Mouse (Mus musculus) brown adipose tissue, adult 24 weeks (tissue): ENCODE data around the gene Cfap52. TPM values are rescaled to one million over a fixed set of nuclear protein-coding genes. Genes with fewer than 3 reads are reported as not detected.
A peak's percentile ranks its signal among the peaks of the same experiment; 100 is the strongest.

ENCODE experiments used
- H3K27ac ChIP-seq: fragments of 200-500 bp; replicated peaks from 2 replicates; pipeline ENCODE4 v1.5.1; 2012; ENCODE audit warnings: low read depth, mild to moderate bottlenecking, low read length
- H3K4me1 ChIP-seq: fragments of 200-500 bp; 2 replicates; pipeline ENCODE4 v1.6.1; 2012; ENCODE audit warnings: low read length, mixed read lengths; ENCODE audit not compliant: control insufficient read depth, insufficient read depth, insufficient read length
- H3K4me3 ChIP-seq: fragments of 200-500 bp; 2 replicates; pipeline ENCODE4 v1.5.1; 2012; ENCODE audit warnings: low read depth, mild to moderate bottlenecking, low read length, moderate library complexity; ENCODE audit not compliant: insufficient read depth
- polyA plus RNA-seq: library from polyadenylated mRNA; stranded (reverse); fragments of >200 nt; gene quantifications from 2 replicates; pipeline ENCODE4 v1.2.4, GENCODE M21; 2012; ENCODE audit not compliant: missing spikeins, insufficient read depth, insufficient read length

Cfap52 gene
- not detected in 2 replicates for polyA plus RNA-seq

DNA sequence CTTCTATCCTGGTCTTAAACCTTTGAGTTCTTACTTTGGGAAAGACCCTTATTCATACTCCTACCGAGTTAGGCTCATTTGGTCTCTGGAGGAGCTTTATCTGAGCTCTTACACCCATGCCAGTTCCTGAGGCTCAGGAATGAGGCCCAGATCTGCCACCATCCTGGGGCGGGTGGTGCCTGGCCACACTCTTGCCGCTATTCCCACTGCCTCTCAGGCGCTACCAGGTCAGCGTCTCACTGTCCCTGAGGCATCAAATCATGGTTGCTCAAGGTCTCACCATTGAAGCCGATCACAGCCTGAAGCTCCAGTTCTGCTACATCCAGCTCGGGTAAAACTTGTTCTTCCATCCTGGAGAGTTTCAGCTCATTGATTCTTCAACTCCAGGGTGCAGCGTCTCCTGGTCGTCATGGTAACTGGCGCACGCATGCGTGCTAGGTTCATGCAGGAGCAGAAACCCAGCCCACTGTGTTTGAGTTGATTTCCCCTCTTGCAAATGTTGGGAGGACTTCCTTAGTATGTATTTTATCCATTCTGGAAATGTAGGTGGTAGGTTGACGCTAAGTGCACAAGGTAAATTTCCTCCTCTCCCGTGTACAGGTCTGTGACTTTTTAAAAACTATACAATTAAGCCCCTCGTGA lies at the start of gene Cfap52:
Cfap52 (minus strand) TSS at position 410 of the 642 bp plus-strand sequence.
- Histone ChIP-seq H3K4me1 (peaks cover 2% of the 10 kb centered on the region; the same call in 1 of the 2 replicates), H3K4me3 (peak within 1 kb of the TSS; percentile 96), H3K27ac (0 out of 2 replicates have a peak within 1 kb of the TSS, but pooled peaks have one; percentile 35)

DNA sequence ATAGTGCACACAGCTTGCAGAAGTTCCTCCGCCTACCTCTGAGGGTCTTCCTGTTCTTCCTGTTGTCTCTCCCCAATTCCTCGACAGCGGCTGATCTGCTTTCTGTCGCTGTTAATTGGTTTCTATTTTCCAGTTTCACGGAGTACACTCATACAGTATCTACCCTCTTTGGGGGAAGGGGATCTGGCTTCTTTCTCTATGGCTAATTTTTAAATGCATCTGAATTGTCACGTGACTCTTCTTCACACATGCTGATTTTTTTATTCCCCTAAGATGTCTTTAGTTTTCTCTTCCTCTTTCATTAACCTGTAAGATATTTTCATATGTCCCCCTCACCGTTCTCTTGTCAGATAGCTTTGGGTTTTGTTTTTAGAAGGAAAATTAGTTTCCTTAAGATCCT lies 46.8 kb upstream of the Cfap52 start:
- no peak overlapping the region for H3K4me3 ChIP-seq
- no peak overlapping the region for H3K27ac ChIP-seq
- H3K4me1 ChIP-seq, result no peaks in the 10 kb centered on the region

DNA sequence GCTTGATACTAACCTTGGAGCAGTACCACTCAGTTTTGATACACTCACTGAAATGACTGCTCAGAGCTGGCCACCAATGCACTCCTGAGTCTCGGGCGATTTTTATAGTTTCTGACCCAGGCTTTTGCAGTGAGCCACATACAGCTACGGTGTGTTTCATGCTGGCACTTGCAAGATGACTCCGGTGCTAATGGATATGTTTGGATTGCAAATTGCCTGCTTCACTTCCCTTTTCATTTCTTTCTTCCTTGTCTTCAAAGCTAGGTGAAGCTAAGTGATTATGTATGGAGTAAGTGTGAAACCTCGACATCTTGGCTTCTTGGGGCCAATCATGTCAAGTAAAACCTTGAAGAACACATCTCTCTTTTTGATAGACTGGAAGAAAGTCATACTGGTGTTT lies 43.9 kb upstream of the Cfap52 start:
- H3K4me3 ChIP-seq, result no peak overlapping the region
- no peaks in the 10 kb centered on the region for H3K4me1 ChIP-seq

DNA sequence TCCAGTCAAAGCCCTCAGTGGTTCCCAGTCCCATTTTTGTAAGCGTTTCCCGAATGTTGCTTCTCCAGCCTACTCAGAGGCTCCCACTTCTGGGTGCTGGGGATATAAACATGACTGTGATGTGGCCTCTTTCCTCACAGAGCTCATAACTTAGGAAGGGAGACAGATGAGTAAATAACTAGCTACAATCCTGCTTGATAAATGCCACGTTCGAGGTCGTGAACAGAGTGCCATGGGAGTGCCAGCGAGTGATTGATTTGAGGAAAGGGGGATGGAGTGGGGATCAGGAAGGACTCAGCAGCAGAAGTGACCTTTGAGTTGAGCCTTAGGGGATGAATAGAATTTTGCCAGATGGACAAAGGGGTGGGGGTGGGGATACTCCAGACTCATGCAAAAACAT lies 42.2 kb upstream of the Cfap52 start:
- Histone ChIP-seq H3K27ac (no peak overlapping the region), H3K4me3 (no peak overlapping the region), H3K4me1 (no peaks in the 10 kb centered on the region)

More for the DNA sequence above, 43.9 kb upstream of the Cfap52 start:
- H3K27ac ChIP-seq, result no peak overlapping the region

DNA sequence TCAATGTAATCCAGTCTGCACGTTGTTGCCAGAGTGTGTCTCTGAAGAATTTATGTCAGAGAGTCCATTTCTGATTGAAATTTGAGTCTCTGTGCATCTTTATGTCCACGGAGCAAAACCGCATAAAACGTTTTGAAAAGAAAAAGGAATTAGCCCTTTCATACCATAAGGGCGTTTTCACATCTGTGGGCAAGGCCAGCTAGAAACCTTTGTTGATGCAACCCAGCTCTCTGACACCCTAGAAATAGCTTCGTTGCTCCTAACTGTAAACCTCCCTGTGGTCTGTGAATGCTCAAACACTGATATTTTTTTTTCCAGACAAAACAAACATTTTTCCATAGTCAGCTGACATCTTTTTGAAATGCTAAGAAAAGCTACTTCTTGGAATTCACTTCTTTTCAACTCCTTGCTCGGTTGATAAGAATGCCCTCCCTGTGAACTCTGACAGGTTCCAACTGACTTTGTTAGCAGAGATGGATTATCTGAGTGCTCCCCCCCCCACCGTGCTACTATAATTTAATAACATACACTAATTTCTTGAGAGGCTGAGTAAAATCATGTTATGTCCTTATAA lies 40.9 kb upstream of the Cfap52 start:
- Histone ChIP-seq H3K4me1 (no peaks in the 10 kb centered on the region), H3K27ac (no peak overlapping the region), H3K4me3 (no peak overlapping the region)

DNA sequence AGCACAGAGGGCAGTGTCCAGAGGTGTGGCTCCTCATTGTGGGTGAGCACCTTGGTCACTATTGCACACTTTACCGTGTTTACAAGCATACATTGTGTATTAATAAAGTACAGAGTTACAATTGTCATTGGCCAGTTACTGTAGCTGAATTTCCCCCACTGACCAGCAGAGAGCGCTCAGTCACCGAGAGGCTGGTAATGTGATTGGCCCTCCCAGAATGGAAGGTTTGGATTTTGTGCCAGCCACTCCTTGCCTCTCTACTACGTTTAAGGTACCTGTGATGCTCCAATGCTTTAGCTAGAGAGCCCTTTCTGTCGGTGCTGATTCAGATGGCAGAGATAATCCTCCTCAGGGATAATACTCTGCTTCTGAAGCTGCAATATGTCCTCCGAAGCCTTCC lies 38.7 kb upstream of the Cfap52 start:
- no peaks in the 10 kb centered on the region for H3K4me1 ChIP-seq
- H3K4me3 ChIP-seq, result no peak overlapping the region
- no peak overlapping the region for H3K27ac ChIP-seq

DNA sequence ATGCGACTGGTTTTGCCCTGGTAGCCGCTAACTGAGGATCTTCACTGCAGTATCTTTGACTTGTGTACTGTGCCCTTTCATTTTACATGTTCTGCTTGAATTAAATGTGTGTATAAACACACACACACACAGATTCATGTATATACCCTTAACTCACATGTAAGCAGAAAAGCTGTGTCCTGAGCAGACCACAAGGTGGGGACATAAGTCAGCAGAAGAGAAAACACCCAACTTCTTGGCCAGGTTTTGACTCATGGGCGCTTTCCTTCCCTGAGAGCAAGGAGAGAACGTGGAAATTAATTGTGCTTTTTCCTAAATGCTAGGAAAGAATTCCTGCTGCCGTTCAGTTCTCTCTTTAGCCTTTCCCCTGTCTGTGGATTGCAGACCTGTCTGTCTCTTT lies 34.2 kb upstream of the Cfap52 start:
- no peaks in the 10 kb centered on the region for H3K4me1 ChIP-seq
- no peak overlapping the region for H3K4me3 ChIP-seq
- H3K27ac ChIP-seq, result no peak overlapping the region

DNA sequence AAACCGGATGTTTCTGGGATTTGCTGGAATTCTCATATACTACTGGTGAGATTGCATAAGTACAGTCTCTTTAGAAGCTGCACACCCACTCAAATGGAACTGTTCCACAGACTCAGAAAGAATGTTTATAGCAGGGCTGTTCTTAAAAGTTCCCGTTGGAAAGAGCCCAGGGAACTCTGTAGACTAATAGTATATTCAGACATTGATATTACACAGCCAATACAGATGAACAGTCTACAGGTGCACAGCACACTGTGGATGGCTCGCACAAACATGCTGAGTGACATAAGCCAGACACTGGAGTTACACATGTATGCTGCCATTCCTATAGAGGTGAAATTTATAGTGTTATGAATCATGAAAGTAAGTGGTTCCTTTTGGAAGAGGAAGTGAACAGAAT lies 33.5 kb upstream of the Cfap52 start:
- Histone ChIP-seq H3K4me3 (no peak overlapping the region), H3K27ac (no peak overlapping the region), H3K4me1 (no peaks in the 10 kb centered on the region)

DNA sequence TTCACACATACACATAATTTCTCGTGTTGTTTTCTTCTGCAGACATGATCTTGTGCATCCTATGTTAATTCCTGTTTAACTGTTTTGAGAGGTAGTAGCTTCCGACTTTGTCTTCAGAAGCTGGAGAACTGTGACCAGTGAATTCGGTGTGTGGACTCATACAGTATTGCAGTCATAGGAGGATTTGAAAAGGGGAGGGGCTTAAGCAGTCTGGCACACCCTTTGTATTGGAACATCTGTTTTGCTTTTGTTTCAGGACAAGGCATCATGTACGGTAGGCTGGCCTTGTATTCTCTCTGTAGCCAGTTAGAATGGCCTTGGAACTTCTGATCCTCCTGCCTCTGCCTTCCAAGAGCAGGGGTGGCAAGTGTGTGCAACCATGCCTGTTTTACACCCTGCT lies 30.5 kb upstream of the Cfap52 start:
- H3K27ac ChIP-seq, result no peak overlapping the region
- H3K4me3 ChIP-seq, result no peak overlapping the region
- H3K4me1 ChIP-seq, result no peaks in the 10 kb centered on the region

DNA sequence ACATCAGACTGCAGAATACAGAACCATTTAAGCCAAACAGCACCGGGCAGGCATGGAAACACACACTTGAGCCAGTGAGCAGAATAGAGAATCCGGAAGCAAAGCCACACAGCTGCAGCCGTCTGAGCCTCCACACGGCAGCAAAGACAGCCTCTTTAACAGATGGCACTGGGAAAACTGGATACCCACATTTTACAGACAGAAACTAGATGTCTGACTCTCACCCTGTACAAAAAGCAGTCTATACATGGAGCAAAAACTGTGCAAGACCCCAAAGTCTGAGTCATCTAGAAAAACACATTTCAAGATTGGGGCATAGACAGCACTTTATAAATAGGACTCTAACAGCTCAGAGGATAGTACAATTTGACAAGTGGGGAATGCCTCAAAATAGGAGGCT lies 25.8 kb upstream of the Cfap52 start:
- H3K4me3 ChIP-seq, result no peak overlapping the region
- H3K4me1 ChIP-seq, result no peaks in the 10 kb centered on the region
- H3K27ac ChIP-seq, result no peak overlapping the region

DNA sequence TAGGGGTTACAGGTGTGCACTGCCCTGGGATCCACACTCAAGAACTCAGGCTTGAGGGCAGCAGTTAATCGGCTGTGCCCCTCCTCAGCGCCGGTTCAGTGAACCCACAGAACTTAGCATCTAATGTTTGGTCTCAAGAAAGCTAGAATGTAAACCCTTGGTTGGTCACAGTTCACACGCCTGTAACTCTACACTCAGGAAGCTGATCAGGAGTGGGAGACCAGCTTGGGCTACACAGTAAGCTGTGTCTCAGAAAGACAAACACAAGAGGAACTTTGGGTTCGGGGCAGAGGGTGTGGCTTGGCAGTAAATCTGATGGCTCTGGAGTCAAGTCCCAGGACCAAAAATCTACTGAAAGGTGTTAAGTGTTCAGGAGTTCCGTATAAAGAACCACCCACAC lies 18.1 kb upstream of the Cfap52 start:
- no peaks in the 10 kb centered on the region for H3K4me1 ChIP-seq
- no peak overlapping the region for H3K4me3 ChIP-seq
- no peak overlapping the region for H3K27ac ChIP-seq

DNA sequence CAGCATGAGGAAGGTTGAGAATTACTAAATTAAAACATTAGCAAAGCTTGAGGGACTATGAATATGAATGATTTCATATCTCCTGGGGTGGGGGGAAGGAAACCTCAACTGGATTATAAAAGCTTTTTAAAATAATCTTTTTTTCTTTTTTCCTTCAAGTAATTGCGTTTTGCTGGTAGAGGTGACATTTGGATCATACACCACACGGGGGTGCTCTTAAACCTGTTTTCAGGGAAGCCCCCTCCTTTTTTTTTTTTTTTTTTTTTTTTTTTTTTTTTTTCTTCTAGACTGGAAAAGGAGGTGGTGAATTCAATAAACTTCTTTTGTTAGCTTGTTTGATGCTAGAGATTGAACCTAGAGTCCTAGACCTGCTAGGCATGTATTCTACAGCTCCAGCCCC lies 9.8 kb upstream of the Cfap52 start:
- Histone ChIP-seq H3K4me3 (no peak overlapping the region), H3K27ac (no peak overlapping the region), H3K4me1 (no peaks in the 10 kb centered on the region)

DNA sequence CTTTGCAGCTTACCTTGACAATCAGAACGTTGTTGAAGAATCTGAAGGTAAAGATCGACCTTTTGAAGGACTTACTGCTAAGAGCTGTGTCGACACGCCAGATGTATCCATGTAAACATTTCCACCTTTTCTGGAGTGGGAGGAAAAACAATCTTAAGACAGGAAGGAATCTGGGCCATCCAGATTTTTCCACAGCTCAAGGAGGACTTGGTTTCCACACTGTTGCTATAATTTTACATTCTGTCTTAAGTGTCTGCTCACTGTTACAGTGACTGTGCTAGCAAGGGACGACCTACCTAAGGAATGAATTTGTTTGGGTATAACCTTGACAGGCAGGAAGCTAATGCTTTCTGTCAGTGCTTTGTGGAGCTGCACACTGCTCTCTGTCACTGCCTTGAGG lies 7.8 kb upstream of the Cfap52 start:
- Histone ChIP-seq H3K4me3 (no peak overlapping the region), H3K27ac (no peak overlapping the region)

DNA sequence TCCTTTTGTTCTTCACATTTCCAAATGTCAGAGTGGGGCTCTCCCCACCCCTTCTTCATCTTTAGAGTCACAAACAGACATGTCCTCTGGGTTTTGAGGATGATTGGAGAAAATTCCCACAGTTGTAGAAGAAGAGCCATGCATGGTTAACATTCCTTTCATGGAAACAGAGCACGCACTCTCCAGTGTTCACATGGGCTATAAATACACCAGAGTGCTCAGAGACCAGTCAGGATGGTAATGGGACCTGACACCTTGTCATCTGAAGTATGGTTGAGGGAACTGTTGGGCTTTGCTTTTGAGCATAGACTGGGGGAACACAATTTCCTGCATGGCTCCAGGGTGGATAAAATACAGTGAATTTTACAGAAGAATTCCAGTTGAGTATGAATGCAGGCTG lies 7.2 kb upstream of the Cfap52 start:
- H3K4me3 ChIP-seq, result no peak overlapping the region
- H3K4me1 ChIP-seq, result peaks cover 2% of the 10 kb centered on the region; the same call in 1 of the 2 replicates
- H3K27ac ChIP-seq, result no peak overlapping the region

More for the DNA sequence above, 7.8 kb upstream of the Cfap52 start:
- no peaks in the 10 kb centered on the region for H3K4me1 ChIP-seq

DNA sequence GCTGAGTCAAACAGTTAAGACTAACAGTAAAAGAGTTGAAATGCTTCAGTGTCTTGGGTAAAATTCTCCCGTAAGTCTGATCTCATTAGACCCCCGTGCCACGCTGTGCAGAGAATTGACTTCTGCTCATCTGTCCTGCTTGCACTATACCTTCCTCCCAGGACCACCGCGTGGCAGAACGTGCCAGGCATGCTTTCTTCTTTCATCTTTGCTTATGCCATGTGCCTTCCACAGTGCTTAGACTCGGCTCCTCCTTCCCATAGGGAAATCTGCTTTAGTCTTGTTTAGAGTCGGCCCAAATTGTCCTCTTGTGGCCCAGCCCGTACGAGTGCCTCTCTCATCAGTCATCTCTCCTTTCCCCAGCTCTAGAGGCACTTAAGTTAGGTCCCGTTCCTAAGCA lies 2.4 kb upstream of the Cfap52 start:
- Histone ChIP-seq H3K4me3 (0 out of 2 replicates have a peak overlapping the region, but pooled peaks have one; percentile 21), H3K4me1 (peaks cover 2% of the 10 kb centered on the region; the same call in 1 of the 2 replicates), H3K27ac (no peak overlapping the region)
